Mouse (Mus musculus): ENCODE results near the gene Eps8. TPM values are rescaled to one million over a fixed set of nuclear protein-coding genes. Genes with fewer than 3 reads are reported as not detected.

The Eps8 gene
- polyA plus RNA-seq, 1 experiment, result 66.0 TPM

DNA sequence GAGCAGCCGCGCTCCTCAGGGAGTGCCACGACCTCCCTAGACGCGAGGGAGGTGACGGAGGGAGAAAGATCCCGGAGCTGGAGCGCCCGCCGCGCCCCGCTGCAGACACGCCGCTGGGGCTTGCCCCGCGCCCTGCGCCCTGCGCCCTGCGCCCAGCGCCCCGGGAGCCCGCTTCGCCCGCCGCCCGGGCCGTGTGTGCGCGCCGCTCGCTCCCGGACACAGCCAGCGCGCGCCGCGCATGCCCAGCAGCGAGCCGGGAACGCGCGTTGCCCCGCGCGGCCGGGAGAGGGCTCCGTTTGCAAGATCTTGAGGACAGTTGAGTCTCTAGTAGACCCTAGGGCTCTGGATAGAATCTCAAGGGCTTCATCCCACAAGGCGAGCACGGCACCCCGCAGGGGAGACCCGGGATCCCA, 5.6 kb downstream of the Eps8 start:
- Histone ChIP-seq H3K27me3 (ENCODE audit: control insufficient read depth, insufficient read depth, low read length) (no peaks in the 10 kb centered on the region), H3K4me1 (ENCODE audit: control insufficient read depth, insufficient read depth, insufficient read length, low read length) (peaks cover 5% of the 10 kb centered on the region; the same call in 1 of the 2 replicates), H3K27ac (ENCODE audit: insufficient read depth, low read depth, low read length) (no peak overlapping the region), H3K4me3 (ENCODE audit: low read depth, low read length) (peak overlapping the region; percentile 72), H3K36me3 (ENCODE audit: control insufficient read depth, insufficient read depth, low read length) (no peaks in the 10 kb centered on the region)
- WGBS, result under 1% methylated on average over 44 of the region's 51 CpGs
- TF ChIP-seq CTCF (IDR thresholded peaks at IDR 0.05; ENCODE audit: extremely low read depth, insufficient read length, insufficient replicate concordance, low read depth, low read length) (peak; percentile 50; the same call in 1 of the 2 replicates), POLR2A (IDR thresholded peaks at IDR 0.05; ENCODE audit: low read depth, low read length) (no peak; the same call in 1 of the 2 replicates)

- 2% methylated on average over 59 of the region's 59 CpGs for WGBS
- H3K27me3 ChIP-seq (ENCODE audit: control insufficient read depth, insufficient read depth, low read length), result no peaks in the 10 kb centered on the region
- H3K4me3 ChIP-seq (ENCODE audit: low read depth, low read length), result peak overlapping the region; percentile 72
- TF ChIP-seq POLR2A (IDR thresholded peaks at IDR 0.05; ENCODE audit: low read depth, low read length), result no peak
- no peak for TF ChIP-seq CTCF (IDR thresholded peaks at IDR 0.05; ENCODE audit: extremely low read depth, insufficient read length, insufficient replicate concordance, low read depth, low read length)
- peak overlapping the region; percentile 2; the same call in 1 of the 2 replicates for H3K27ac ChIP-seq (ENCODE audit: insufficient read depth, low read depth, low read length)
- H3K36me3 ChIP-seq (ENCODE audit: control insufficient read depth, insufficient read depth, low read length), result no peaks in the 10 kb centered on the region
- peaks cover 5% of the 10 kb centered on the region; the same call in 1 of the 2 replicates for H3K4me1 ChIP-seq (ENCODE audit: control insufficient read depth, insufficient read depth, insufficient read length, low read length)
Measured at GRCm38 (mm10) chr6:137648110-137649067, 6.3 kb downstream of the Eps8 start.

- TF ChIP-seq POLR2A (IDR thresholded peaks at IDR 0.05; ENCODE audit: low read depth, low read length) (no peak), CTCF (IDR thresholded peaks at IDR 0.05; ENCODE audit: extremely low read depth, insufficient read length, insufficient replicate concordance, low read depth, low read length) (no peak)
- Histone ChIP-seq H3K27ac (ENCODE audit: insufficient read depth, low read depth, low read length) (peak overlapping the region; percentile 40), H3K4me1 (ENCODE audit: control insufficient read depth, insufficient read depth, insufficient read length, low read length) (peaks cover 5% of the 10 kb centered on the region; the same call in 1 of the 2 replicates), H3K27me3 (ENCODE audit: control insufficient read depth, insufficient read depth, low read length) (no peaks in the 10 kb centered on the region), H3K4me3 (ENCODE audit: low read depth, low read length) (peak overlapping the region; percentile 21; the same call in 1 of the 2 replicates), H3K36me3 (ENCODE audit: control insufficient read depth, insufficient read depth, low read length) (no peaks in the 10 kb centered on the region)
- 5% methylated on average over 10 of the region's 10 CpGs for WGBS
Measured at GRCm38 (mm10) chr6:137647646-137648045, 7.0 kb downstream of the Eps8 start.

DNA sequence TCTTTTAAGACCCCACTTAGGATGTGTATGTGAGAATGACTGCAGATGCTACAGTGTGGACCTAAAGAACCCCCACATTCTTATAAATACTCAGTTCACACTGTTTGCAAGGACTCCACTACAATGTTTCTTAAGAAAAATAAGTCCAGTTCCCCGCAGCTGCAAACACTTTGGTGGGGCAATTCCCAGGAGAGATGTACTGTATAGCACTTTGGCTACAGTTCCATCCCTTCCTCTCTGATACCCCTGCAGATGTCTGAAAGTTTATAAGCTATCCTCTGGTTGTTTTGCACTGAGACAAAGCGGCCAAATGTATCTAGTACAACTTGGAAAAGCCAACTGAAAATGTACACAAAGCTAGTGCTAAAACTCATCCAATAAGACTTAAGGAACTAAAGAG, 8.0 kb downstream of the Eps8 start:
- TF ChIP-seq POLR2A (IDR thresholded peaks at IDR 0.05; ENCODE audit: low read depth, low read length), result no peak
- H3K36me3 ChIP-seq (ENCODE audit: control insufficient read depth, insufficient read depth, low read length), result no peaks in the 10 kb centered on the region
- no peaks in the 10 kb centered on the region for H3K27me3 ChIP-seq (ENCODE audit: control insufficient read depth, insufficient read depth, low read length)
- WGBS, result 54% methylated on average over 2 of the region's 2 CpGs
- no peak overlapping the region for H3K4me3 ChIP-seq (ENCODE audit: low read depth, low read length)
- no peak overlapping the region for H3K27ac ChIP-seq (ENCODE audit: insufficient read depth, low read depth, low read length)
- H3K4me1 ChIP-seq (ENCODE audit: control insufficient read depth, insufficient read depth, insufficient read length, low read length), result peaks cover 5% of the 10 kb centered on the region; the same call in 1 of the 2 replicates

- H3K4me3 ChIP-seq (ENCODE audit: low read depth, low read length), result no peak overlapping the region
- whole genome bisulfite sequencing, result 90% methylated on average over 5 of the region's 5 CpGs
- H3K4me1 ChIP-seq (ENCODE audit: control insufficient read depth, insufficient read depth, insufficient read length, low read length), result peaks cover 5% of the 10 kb centered on the region; the same call in 1 of the 2 replicates
- H3K27me3 ChIP-seq (ENCODE audit: control insufficient read depth, insufficient read depth, low read length), result no peaks in the 10 kb centered on the region
- no peak for TF ChIP-seq CTCF (IDR thresholded peaks at IDR 0.05; ENCODE audit: extremely low read depth, insufficient read length, insufficient replicate concordance, low read depth, low read length)
- TF ChIP-seq POLR2A (IDR thresholded peaks at IDR 0.05; ENCODE audit: low read depth, low read length), result no peak
- no peaks in the 10 kb centered on the region for H3K36me3 ChIP-seq (ENCODE audit: control insufficient read depth, insufficient read depth, low read length)
- H3K27ac ChIP-seq (ENCODE audit: insufficient read depth, low read depth, low read length), result no peak overlapping the region
Measured at GRCm38 (mm10) chr6:137644893-137645292, 9.8 kb downstream of the Eps8 start.

GRCm38 (mm10) chr6:137643814-137644213, 10.9 kb downstream of the Eps8 start:
- no peaks in the 10 kb centered on the region for H3K36me3 ChIP-seq (ENCODE audit: control insufficient read depth, insufficient read depth, low read length)
- 70% methylated on average over 4 of the region's 4 CpGs for WGBS
- H3K4me1 ChIP-seq (ENCODE audit: control insufficient read depth, insufficient read depth, insufficient read length, low read length), result peaks cover 3% of the 10 kb centered on the region; the same call in 1 of the 2 replicates
- H3K4me3 ChIP-seq (ENCODE audit: low read depth, low read length), result no peak overlapping the region
- TF ChIP-seq POLR2A (IDR thresholded peaks at IDR 0.05; ENCODE audit: low read depth, low read length) (no peak), CTCF (IDR thresholded peaks at IDR 0.05; ENCODE audit: extremely low read depth, insufficient read length, insufficient replicate concordance, low read depth, low read length) (no peak)
- no peak overlapping the region for H3K27ac ChIP-seq (ENCODE audit: insufficient read depth, low read depth, low read length)
- H3K27me3 ChIP-seq (ENCODE audit: control insufficient read depth, insufficient read depth, low read length), result no peaks in the 10 kb centered on the region

- Histone ChIP-seq H3K4me1 (ENCODE audit: control insufficient read depth, insufficient read depth, insufficient read length, low read length) (no peaks in the 10 kb centered on the region; the same call in 1 of the 2 replicates), H3K36me3 (ENCODE audit: control insufficient read depth, insufficient read depth, low read length) (no peaks in the 10 kb centered on the region), H3K27me3 (ENCODE audit: control insufficient read depth, insufficient read depth, low read length) (no peaks in the 10 kb centered on the region), H3K27ac (ENCODE audit: insufficient read depth, low read depth, low read length) (no peak overlapping the region), H3K4me3 (ENCODE audit: low read depth, low read length) (no peak overlapping the region)
- no peak for TF ChIP-seq POLR2A (IDR thresholded peaks at IDR 0.05; ENCODE audit: low read depth, low read length)
- no peak for TF ChIP-seq CTCF (IDR thresholded peaks at IDR 0.05; ENCODE audit: extremely low read depth, insufficient read length, insufficient replicate concordance, low read depth, low read length)
- WGBS, result 79% methylated on average over 1 of the region's 1 CpGs
Measured at GRCm38 (mm10) chr6:137641642-137642041, 13.0 kb downstream of the Eps8 start.
